Mouse (Mus musculus) gastrocnemius, postnatal 10 days (tissue): ENCODE measurements at regions not wholly inside any gene's neighbourhood (a gene's known extent, or its start where the extent isn't known, plus 50 kb on each side); places are given as distances from the start of the nearest gene placed in this dataset.

Source experiments
- DNase-seq: peaks from one replicate; pipeline ENCODE4 v3.0.0; 2021; ENCODE audit warnings: mixed read lengths

DNA sequence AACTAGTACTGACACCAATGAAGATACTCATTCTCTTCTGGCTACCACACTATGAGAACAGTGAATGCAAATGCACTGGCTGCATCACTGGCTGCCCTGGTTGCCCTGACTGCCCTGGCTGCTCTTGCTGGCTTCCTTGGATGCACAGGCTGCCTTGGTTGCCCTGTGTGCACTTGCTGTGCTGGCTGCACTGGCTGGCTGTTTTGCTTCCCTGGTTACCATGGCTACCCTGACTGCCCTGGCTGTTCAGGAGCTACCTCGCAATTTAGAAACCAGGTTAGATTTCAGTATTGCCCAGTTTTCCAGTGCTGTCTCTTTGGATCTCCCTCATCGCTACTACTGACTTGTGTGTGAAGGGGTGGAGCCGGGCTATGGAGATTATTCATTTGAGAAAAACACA, 175.7 kb downstream of the Fat4 start:
- DNase-seq: no peak

GRCm38 (mm10) chr3:39065457-39065856, 178.7 kb downstream of the Fat4 start:
- no peak for DNase-seq

DNA sequence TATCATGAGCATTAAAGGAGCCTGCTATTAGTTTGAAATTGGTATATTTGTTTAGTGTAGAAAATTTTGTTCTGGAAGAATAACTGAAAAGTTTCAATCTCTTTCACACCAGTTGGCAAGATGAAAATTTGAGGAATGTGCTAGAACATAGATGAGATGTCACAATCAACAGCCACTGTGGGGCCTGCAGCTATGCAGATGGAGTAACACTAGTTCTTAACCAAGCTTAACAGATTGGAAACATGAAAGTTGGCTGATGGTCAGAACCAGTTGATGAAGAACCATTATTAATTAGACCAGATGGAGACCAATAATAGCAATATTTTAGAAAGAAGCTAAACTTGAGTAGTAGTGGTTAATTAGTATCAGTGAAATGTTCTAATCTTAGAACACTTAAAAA, 182.3 kb downstream of the Fat4 start:
- DNase-seq: no peak

DNA sequence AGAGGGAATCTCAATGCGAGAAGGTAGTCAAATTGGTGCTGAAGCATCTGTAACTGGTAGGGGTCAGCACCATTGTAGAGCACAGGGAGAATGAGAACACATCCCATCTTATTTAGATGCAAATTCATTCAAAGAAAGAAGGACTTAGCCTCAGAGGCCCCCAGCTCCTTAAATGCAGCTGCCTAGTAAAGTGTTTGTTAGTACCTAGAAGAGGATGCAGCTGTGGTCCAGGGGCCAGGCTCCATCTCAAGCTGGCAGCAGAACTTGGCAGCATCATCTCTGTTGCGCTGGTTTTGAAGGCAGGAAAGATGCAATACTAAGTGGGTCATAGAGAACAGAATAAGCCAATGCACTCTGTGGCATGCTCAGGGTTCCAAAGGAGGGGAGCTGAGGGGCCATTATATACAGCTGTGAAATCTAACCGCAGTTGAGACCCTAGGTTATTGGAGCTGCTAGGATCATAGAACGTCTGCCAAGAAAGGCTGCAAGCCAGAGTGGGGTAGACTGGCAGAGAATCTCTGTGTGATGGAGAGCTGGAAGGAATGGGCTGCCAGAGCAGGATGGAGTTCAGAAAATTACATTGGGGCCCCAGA, 196.0 kb downstream of the Fat4 start:
- DNase-seq: no peak

GRCm38 (mm10) chr3:39088948-39089347, 202.2 kb downstream of the Fat4 start:
- DNase-seq: no peak

DNA sequence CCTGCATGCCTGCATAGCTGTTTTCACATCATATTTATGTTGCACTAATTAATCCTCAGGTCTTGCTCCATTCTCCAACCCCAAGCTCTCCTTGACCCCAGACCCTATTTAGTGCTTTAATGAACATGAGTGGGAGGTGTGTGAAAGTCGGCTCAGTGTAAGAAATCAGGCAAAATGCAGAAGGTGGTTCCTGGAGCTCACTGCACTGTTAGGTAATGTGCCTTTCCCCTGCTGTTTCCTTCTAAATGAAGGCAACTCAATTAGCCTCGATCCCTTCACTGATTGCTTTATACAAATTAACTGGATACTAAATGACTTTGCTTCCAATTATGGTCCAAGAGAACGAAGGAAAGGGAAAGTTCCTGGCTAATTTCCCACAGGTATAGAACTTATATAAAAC, 215.6 kb downstream of the Fat4 start:
- DNase-seq: no peak

GRCm38 (mm10) chr3:39109756-39110392, 223.1 kb downstream of the Fat4 start:
- peak; percentile 8 for DNase-seq

- DNase-seq: no peak
These were observed 227.3 kb downstream of the Fat4 start for GRCm38 (mm10) chr3:39114056-39114455.

DNA sequence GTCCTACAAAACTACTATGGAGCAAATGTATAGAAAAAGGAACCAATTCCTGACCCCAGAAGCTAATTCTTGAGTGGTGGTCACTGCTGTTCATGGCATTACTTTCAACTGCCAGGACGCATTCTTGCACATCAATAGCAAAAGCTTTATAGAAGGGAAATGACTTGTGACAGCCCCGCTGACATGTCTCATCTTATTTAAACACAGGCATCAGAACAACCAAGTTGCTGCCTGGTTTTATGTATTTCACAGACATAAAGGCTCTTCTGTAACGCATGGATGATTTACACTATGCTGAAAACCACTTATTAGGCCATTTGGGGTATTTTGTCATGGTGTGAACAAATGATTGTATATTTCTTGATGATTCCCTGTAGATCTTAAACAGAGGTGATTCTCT, 228.1 kb downstream of the Fat4 start:
- DNase-seq: no peak

DNA sequence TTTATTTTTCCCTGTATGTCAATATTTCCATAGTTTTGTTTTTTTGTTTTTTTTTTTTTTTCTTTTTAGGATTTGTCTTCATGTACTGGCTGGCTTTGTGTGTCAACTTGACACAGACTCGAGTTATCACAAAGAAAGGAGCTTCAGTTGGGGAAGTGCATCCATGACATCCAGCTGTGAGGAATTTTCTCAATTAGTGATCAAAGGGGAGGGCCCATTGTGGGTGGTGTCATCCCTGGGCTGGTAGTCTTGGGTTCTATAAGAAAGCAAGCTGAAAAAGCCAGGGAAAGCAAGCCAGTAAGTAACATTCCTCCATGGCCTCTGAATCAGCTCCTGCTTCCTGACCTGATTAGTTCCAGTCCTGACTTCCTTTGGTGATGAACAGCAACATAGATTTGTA, 228.7 kb downstream of the Fat4 start:
- no peak for DNase-seq

DNA sequence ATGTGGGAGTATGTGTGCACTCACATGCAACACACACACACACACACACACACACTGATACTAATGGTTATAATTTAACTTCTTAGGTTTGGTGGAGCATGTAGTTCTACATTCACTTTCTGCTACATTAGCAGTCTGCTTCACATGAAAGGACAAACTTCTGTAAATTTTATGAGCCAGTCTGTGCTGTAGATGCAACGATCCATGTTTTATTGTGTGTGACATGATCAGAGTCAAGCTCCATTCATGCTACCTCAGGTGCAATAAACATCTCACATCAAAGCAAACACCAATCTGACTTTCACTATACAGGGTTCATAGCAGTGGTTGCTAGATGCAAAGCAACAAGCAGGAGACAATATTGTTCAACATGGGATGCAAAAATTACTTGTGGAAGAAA, 235.5 kb downstream of the Fat4 start:
- DNase-seq: no peak

DNA sequence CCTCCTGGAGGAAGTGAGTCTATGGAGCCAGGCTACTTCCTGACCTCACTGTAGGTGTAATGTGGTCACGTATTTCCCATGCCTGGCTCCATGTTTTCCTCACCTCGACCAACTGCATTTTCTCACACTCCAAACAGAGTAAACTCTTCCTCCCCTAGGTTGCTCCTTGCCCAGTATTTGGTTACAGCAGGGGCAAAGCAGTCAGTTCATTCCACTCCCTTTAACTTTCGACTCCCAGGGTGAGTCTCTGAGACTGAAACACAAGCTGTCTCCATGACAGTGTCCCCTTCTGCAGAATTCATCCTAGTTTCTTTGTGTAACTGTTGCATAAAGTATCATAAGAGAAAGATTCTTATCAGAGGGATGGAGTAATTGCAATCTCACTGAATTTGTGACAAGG, 243.8 kb downstream of the Fat4 start:
- no peak for DNase-seq

GRCm38 (mm10) chr3:39165006-39165667, 278.4 kb downstream of the Fat4 start:
- DNase-seq: no peak

DNA sequence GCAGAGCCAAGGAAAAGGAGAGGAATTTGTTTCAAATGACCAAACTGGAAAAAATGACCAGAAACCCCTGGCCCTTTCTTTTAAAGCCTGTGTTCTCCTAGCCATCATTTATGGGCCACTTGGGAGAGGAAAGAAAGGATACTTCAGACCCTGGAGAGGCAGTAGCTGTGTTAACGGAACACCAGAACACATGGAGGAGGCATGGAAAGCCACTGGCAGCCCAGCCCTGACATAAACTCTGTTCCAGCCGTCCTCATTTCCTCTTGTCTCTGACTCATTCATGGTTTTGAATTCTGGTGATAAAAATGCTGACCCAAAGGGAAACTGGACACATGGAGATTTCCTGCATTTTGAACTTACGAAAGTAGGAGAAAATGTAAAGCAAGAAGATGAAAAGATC, 295.9 kb downstream of the Fat4 start:
- DNase-seq: peak; percentile 6

GRCm38 (mm10) chr3:39195102-39195501, 308.4 kb downstream of the Fat4 start:
- no peak for DNase-seq

- no peak for DNase-seq
These were observed 315.9 kb downstream of the Fat4 start for GRCm38 (mm10) chr3:39202662-39203061.

DNA sequence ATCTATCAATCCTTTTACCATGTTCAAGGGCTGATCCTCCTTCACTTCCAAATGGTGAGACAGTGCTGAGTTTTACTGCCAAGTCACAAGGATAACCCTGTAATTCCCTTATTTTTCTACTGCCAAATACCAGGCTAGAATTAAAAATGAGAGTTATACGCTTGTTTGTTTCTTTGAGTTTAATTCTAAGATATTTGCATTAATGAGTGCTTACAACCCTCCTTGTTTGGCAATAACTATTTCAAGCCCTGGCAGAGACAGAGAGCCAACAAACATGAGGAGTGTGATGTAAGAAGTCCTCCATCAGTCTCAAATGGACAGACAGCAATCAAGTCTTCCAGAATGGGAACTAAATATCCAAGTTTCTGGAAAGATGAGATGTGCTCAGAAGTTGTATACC, 321.9 kb downstream of the Fat4 start:
- DNase-seq: no peak

GRCm38 (mm10) chr3:39209382-39210165, 322.8 kb downstream of the Fat4 start:
- no peak for DNase-seq

GRCm38 (mm10) chr3:39211670-39212069, 324.9 kb downstream of the Fat4 start:
- DNase-seq: no peak

- no peak for DNase-seq
These were observed 333.4 kb downstream of the Fat4 start for GRCm38 (mm10) chr3:39220011-39220706.

DNA sequence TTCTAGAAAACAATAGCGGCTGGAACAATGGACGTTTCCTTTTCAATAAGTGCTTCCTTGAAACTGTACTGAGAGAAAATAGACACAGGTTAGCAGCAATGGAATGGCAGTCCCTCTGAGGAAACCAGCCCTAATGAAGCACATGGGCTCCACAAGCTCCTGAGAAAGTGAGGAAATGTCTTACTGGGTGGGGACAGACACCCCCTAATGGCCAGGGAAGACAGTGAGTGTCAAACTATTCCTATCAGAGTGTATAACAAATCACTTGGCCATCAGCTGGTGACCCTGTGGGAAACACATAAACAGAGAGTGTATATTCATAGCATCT, 333.9 kb downstream of the Fat4 start:
- no peak for DNase-seq

DNA sequence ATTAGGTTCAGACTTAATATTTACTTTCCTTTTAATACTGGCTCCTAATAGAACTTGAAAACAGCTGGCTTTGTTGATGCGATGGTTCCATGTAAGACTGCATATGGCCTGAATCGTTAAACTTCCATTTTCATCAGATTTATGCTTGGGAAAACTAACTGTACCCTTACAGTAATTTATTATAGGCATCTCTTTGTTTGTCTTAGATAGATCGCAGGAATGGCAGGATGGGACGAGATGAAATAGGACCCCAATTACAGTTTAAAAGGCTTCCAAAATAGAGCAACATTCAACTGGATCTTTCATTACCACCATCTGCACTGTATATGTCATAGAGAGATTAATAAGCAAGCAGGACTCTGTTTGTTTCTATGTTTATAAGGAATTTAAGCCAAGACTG, 335.3 kb downstream of the Fat4 start:
- DNase-seq: no peak

GRCm38 (mm10) chr3:39234921-39235320, 348.2 kb downstream of the Fat4 start:
- no peak for DNase-seq
